Comparison of ENCODE assay signal across 8 mouse cellular contexts in genomic region chr6:148211897-148212680, GRCm38 (mm10). TPM values are rescaled to one million over a fixed set of nuclear protein-coding genes. Genes with fewer than 3 reads are reported as not detected.
DNase-seq lines count a peak whose midpoint lies in the region; ATAC-seq lines count a peak whose summit lies in the region.

Gene Ergic2 (minus strand): TSS chr6:148212374.

- H3K36me3 ChIP-seq in lung, embryonic 16.5 days (ENCODE audit: control insufficient read depth, insufficient read depth, low read length) = no peaks in the 10 kb centered on the region

- H3K27ac ChIP-seq in lung, embryonic 16.5 days (ENCODE audit: low read length) = peak within 1 kb of the TSS; percentile 82

- peaks cover 16% of the 10 kb centered on the region for H3K4me1 ChIP-seq in lung, embryonic 16.5 days (replicated peaks; ENCODE audit: control insufficient read depth, insufficient read depth, low read length)

- peak within 1 kb of the TSS; percentile 85 for H3K4me2 ChIP-seq in lung, embryonic 16.5 days (ENCODE audit: low read depth, low read length)

- WGBS in lung, embryonic 16.5 days = under 1% methylated on average over 61 of the region's 61 CpGs

- no peaks in the 10 kb centered on the region for H3K9me3 ChIP-seq in lung, embryonic 16.5 days (ENCODE audit: control insufficient read depth, low read length)

- ATAC-seq in hematopoietic stem cell, adult 5-6 weeks (replicated peaks in 1 of 2; ENCODE audit: insufficient read depth in 1 of 2, low FRiP score in 2 of 2, low TSS enrichment in 1 of 2, low read depth in 1 of 2, poor library complexity in 2 of 2, severe bottlenecking in 2 of 2) = peak; percentile 97
- ATAC-seq in lung, embryonic 16.5 days (ENCODE audit: low read depth) = peak; percentile 99

- H3K27me3 ChIP-seq in lung, embryonic 16.5 days (ENCODE audit: control insufficient read depth, insufficient read depth, low read depth, low read length) = no peaks in the 10 kb centered on the region

- peak within 1 kb of the TSS; percentile 98 for H3K4me3 ChIP-seq in lung, embryonic 16.5 days (ENCODE audit: low read length)

- H3K9ac ChIP-seq in lung, embryonic 16.5 days (ENCODE audit: low read length) = peak within 1 kb of the TSS; percentile 98

- DNase-seq in MEL-GATA-1-ER (ENCODE audit: extremely low read depth, low read depth) = peak; percentile 98
- peak; percentile 98 for DNase-seq in cerebellum, adult 8-10 months
- DNase-seq in forelimb bud, embryonic 11.5 days (ENCODE audit: low read depth, low spot score) = peak; percentile 100
- DNase-seq in layer of hippocampus, adult 9-10 months (ENCODE audit: low spot score) = peak; percentile 98
- peak; percentile 83 for DNase-seq in ovary, postnatal 10 days (ENCODE audit: low spot score)
- peak; percentile 91 for DNase-seq in thymus, postnatal 10 days (ENCODE audit: low spot score in 2 of 2)

RNA-seq across cellular contexts. Expression of gene Ergic2, which starts in this region (rescaled TPM):
- 107 and 161 TPM in 2 replicates for total RNA-seq in hematopoietic stem cell, adult 5-6 weeks (2017)
- 205 and 219 TPM in 2 replicates for polyA plus RNA-seq in lung, embryonic 16.5 days (2015; fragmentation: Nextera tagmentation; extraction: Ambion mirVana)

Comparison
In these comparisons a context has a peak if more than half of its experiments do, and no peak if none do; other contexts are left out.
1. Peak in every context shown above with its lines: DNase-seq, ATAC-seq, H3K4me3 ChIP-seq and H3K27ac ChIP-seq.